Mouse (Mus musculus): ENCODE measurements at regions not wholly inside any gene's neighbourhood (a gene's known extent, or its start where the extent isn't known, plus 50 kb on each side); places are given as distances from the start of the nearest gene placed in this dataset.

DNA sequence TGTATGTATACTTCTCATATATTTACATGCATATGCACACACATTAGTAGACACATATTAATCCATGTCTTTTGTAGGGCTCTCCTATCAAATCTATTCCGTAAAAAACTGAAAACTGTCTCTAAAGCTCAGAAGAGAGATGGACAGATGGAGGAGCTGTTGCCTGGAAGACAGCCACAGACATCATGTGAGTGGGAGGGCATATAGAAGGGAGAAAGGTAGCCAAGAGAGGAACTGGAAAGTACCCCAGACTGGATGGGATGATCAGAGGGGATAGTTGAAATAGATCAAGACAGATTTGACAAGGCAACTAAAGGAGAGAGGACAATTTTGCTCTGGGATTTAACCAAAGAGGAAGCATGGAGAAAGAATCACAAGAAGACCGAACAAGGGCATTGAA, 375.1 kb downstream of the Wdr11 start:
- H3K4me1 ChIP-seq (ENCODE audit: control insufficient read depth, insufficient read depth, low read length) = no peaks in the 10 kb centered on the region
- H3K27ac ChIP-seq (ENCODE audit: insufficient read depth, low read depth, low read length) = no peak overlapping the region
- no peak overlapping the region for H3K4me3 ChIP-seq (ENCODE audit: insufficient read depth, low read depth, low read length)
- 91% methylated on average over 2 of the region's 2 CpGs for WGBS
- TF ChIP-seq CTCF (IDR thresholded peaks at IDR 0.05; ENCODE audit: insufficient read depth, low read depth, low read length) (no peak), POLR2A (IDR thresholded peaks at IDR 0.05; ENCODE audit: insufficient read depth, low read depth, low read length) (no peak)

DNA sequence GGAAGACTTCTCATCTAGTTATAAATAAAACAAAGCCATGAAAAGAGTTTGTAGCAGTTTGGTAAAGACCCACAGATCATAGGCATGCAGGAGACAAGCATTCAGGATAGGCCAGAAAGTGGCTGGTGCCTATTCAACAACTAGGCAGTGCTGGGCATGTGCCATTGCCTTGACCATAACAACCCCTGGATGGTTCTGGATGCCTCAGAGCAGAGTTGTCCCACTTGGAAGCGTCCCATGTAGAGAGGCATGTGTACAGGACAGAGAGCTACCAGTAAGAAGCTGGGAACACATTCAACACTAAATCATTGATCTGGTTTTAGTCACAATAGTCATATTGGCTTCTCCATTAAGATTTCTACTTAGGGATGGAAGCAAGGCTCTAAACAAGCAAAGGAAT, 378.5 kb downstream of the Wdr11 start:
- no peak for TF ChIP-seq POLR2A (IDR thresholded peaks at IDR 0.05; ENCODE audit: insufficient read depth, low read depth, low read length)
- no peak for TF ChIP-seq CTCF (IDR thresholded peaks at IDR 0.05; ENCODE audit: insufficient read depth, low read depth, low read length)
- H3K4me3 ChIP-seq (ENCODE audit: insufficient read depth, low read depth, low read length) = no peak overlapping the region
- no peak overlapping the region for H3K27ac ChIP-seq (ENCODE audit: insufficient read depth, low read depth, low read length)
- WGBS = 94% methylated on average over 1 of the region's 1 CpGs
- H3K4me1 ChIP-seq (ENCODE audit: control insufficient read depth, insufficient read depth, low read length) = peaks cover 16% of the 10 kb centered on the region

DNA sequence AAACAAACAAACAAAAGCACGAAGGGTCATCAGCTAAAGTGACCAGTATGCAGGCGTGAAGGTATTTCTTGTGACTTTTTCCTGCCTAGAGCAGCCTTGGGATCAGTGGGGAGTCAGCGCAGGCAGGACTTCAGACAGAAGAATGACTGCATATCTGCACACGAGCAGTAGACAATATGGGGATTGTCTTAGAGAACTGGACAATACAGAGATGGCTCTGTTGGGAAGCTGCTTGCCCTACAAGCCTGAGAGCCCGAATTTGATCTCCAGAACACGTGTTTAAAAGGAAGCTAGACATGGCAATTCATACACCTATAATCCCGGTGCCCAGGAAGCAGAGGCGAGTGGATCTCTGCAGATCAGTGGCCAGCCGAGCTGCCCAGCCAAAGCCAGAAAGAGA, 382.5 kb downstream of the Wdr11 start:
- H3K27ac ChIP-seq (ENCODE audit: insufficient read depth, low read depth, low read length) = peak overlapping the region; percentile 89; the same call in 1 of the 2 replicates
- H3K4me3 ChIP-seq (ENCODE audit: insufficient read depth, low read depth, low read length) = no peak overlapping the region
- no peak for TF ChIP-seq CTCF (IDR thresholded peaks at IDR 0.05; ENCODE audit: insufficient read depth, low read depth, low read length)
- TF ChIP-seq POLR2A (IDR thresholded peaks at IDR 0.05; ENCODE audit: insufficient read depth, low read depth, low read length) = no peak
- H3K4me1 ChIP-seq (ENCODE audit: control insufficient read depth, insufficient read depth, low read length) = peaks cover 20% of the 10 kb centered on the region
- WGBS = 83% methylated on average over 9 of the region's 9 CpGs

GRCm38 (mm10) chr7:129974837-129975236, 383.2 kb downstream of the Wdr11 start:
- H3K27ac ChIP-seq (ENCODE audit: insufficient read depth, low read depth, low read length) = peak overlapping the region; percentile 89
- H3K4me3 ChIP-seq (ENCODE audit: insufficient read depth, low read depth, low read length) = no peak overlapping the region
- TF ChIP-seq CTCF (IDR thresholded peaks at IDR 0.05; ENCODE audit: insufficient read depth, low read depth, low read length) (no peak), POLR2A (IDR thresholded peaks at IDR 0.05; ENCODE audit: insufficient read depth, low read depth, low read length) (no peak)
- H3K4me1 ChIP-seq (ENCODE audit: control insufficient read depth, insufficient read depth, low read length) = peaks cover 20% of the 10 kb centered on the region
- 50% methylated on average over 11 of the region's 11 CpGs for WGBS

- H3K4me1 ChIP-seq (ENCODE audit: control insufficient read depth, insufficient read depth, low read length) = peaks cover 20% of the 10 kb centered on the region
- no peak for TF ChIP-seq CTCF (IDR thresholded peaks at IDR 0.05; ENCODE audit: insufficient read depth, low read depth, low read length)
- TF ChIP-seq POLR2A (IDR thresholded peaks at IDR 0.05; ENCODE audit: insufficient read depth, low read depth, low read length) = no peak
- H3K4me3 ChIP-seq (ENCODE audit: insufficient read depth, low read depth, low read length) = no peak overlapping the region
- H3K27ac ChIP-seq (ENCODE audit: insufficient read depth, low read depth, low read length) = peak overlapping the region; percentile 89
- 24% methylated on average over 21 of the region's 21 CpGs for WGBS
Observed at GRCm38 (mm10) chr7:129975781-129976514, 384.3 kb downstream of the Wdr11 start.

DNA sequence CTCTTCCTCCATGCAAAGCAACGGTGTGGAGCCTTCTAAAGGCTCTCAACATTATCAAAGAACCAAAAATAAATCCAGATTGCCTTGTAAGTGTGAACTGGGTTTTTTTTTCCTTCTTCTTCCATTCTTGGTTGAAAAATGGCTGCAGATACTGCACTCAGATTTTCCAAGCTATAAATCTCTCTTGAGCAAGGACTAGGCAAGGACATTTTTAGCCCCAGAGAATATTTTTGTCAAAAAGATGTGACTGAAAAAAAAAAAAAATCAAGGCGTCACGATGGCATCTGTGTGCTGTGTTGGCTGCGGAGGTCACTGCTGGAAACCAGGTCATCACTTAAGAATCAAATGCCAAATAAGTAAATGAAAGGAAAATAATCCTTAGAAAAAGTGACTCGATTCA, 386.9 kb downstream of the Wdr11 start:
- 81% methylated on average over 5 of the region's 5 CpGs for WGBS
- no peak for TF ChIP-seq POLR2A (IDR thresholded peaks at IDR 0.05; ENCODE audit: insufficient read depth, low read depth, low read length)
- H3K27ac ChIP-seq (ENCODE audit: insufficient read depth, low read depth, low read length) = no peak overlapping the region

GRCm38 (mm10) chr7:129979337-129979736, 387.7 kb downstream of the Wdr11 start:
- no peak for TF ChIP-seq CTCF (IDR thresholded peaks at IDR 0.05; ENCODE audit: insufficient read depth, low read depth, low read length)
- TF ChIP-seq POLR2A (IDR thresholded peaks at IDR 0.05; ENCODE audit: insufficient read depth, low read depth, low read length) = no peak
- H3K27ac ChIP-seq (ENCODE audit: insufficient read depth, low read depth, low read length) = no peak overlapping the region
- peaks cover 11% of the 10 kb centered on the region for H3K4me1 ChIP-seq (ENCODE audit: control insufficient read depth, insufficient read depth, low read length)
- H3K4me3 ChIP-seq (ENCODE audit: insufficient read depth, low read depth, low read length) = no peak overlapping the region
- 85% methylated on average over 6 of the region's 6 CpGs for WGBS

More for the DNA sequence above, 386.9 kb downstream of the Wdr11 start:
- Histone ChIP-seq H3K4me1 (ENCODE audit: control insufficient read depth, insufficient read depth, low read length) (peaks cover 14% of the 10 kb centered on the region), H3K4me3 (ENCODE audit: insufficient read depth, low read depth, low read length) (no peak overlapping the region)

DNA sequence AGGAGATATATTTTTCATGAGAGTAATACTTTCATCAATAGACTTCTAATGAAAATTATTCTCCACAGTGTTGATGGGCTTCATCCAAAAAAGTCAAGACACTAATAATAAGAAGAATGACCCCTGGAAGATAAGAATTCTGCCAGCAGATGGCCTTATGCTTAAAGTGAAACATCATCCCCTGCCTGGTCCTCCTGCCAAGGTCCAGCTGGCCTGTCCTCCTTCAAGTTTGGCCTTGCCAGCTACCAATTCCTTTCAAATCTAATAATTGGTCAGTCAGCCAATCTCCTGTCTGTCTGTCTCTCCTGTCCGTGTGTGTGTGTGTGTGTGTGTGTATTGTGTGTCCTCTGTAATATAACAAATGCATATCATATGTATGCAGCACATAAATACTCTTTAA, 388.8 kb downstream of the Wdr11 start:
- peaks cover 2% of the 10 kb centered on the region; the same call in 1 of the 2 replicates for H3K4me1 ChIP-seq (ENCODE audit: control insufficient read depth, insufficient read depth, low read length)

GRCm38 (mm10) chr7:129982411-129982810, 390.7 kb downstream of the Wdr11 start:
- H3K4me3 ChIP-seq (ENCODE audit: insufficient read depth, low read depth, low read length) = no peak overlapping the region
- TF ChIP-seq CTCF (IDR thresholded peaks at IDR 0.05; ENCODE audit: insufficient read depth, low read depth, low read length) = no peak
- no peak for TF ChIP-seq POLR2A (IDR thresholded peaks at IDR 0.05; ENCODE audit: insufficient read depth, low read depth, low read length)
- WGBS = 63% methylated on average over 5 of the region's 5 CpGs
- no peak overlapping the region for H3K27ac ChIP-seq (ENCODE audit: insufficient read depth, low read depth, low read length)
- H3K4me1 ChIP-seq (ENCODE audit: control insufficient read depth, insufficient read depth, low read length) = peaks cover 4% of the 10 kb centered on the region; the same call in 1 of the 2 replicates

More for the DNA sequence above, 388.8 kb downstream of the Wdr11 start:
- WGBS = 71% methylated on average over 1 of the region's 1 CpGs
- Histone ChIP-seq H3K4me3 (ENCODE audit: insufficient read depth, low read depth, low read length) (no peak overlapping the region), H3K27ac (ENCODE audit: insufficient read depth, low read depth, low read length) (no peak overlapping the region)
- TF ChIP-seq CTCF (IDR thresholded peaks at IDR 0.05; ENCODE audit: insufficient read depth, low read depth, low read length) (no peak), POLR2A (IDR thresholded peaks at IDR 0.05; ENCODE audit: insufficient read depth, low read depth, low read length) (no peak)

Data from olfactory bulb, adult 2 months (tissue).